Mouse (Mus musculus): ENCODE results near the gene Gpc3. TPM values are rescaled to one million over a fixed set of nuclear protein-coding genes. Genes with fewer than 3 reads are reported as not detected.

Gene Gpc3
- polyA plus RNA-seq, 1 experiment from 2014 or later: 245 TPM

- Histone ChIP-seq H3K4me3 (no peak overlapping the region), H3K9me3 (replicated peaks) (no peaks in the 10 kb centered on the region), H3K27me3 (ENCODE audit: low read depth, poor library complexity, severe bottlenecking) (peaks cover 56% of the 10 kb centered on the region), H3K27ac (replicated peaks) (no peak overlapping the region), H3K36me3 (no peaks in the 10 kb centered on the region), H3K4me1 (peaks cover 24% of the 10 kb centered on the region)
- no peak for DNase-seq (ENCODE audit: low spot score)
- 76% methylated on average over 5 of the region's 5 CpGs for WGBS
These were observed 2.4 kb upstream of the Gpc3 start for GRCm38 (mm10) chrX:52616152-52616551.

GRCm38 (mm10) chrX:52614031-52614381 lies 256 bp upstream of the Gpc3 start:
- Histone ChIP-seq H3K4me1 (peaks cover 29% of the 10 kb centered on the region), H3K36me3 (no peaks in the 10 kb centered on the region), H3K27me3 (ENCODE audit: low read depth, poor library complexity, severe bottlenecking) (peaks cover 61% of the 10 kb centered on the region), H3K4me3 (peak overlapping the region; percentile 55), H3K9me3 (replicated peaks) (no peaks in the 10 kb centered on the region), H3K27ac (replicated peaks) (peak overlapping the region; percentile 79)
- WGBS: 22% methylated on average over 23 of the region's 23 CpGs
- no peak for DNase-seq (ENCODE audit: low spot score)

GRCm38 (mm10) chrX:52612806-52613205 lies 944 bp downstream of the Gpc3 start:
- peak overlapping the region; percentile 55 for H3K4me3 ChIP-seq
- H3K27ac ChIP-seq (replicated peaks): peak overlapping the region; percentile 79; the same call in 1 of the 2 replicates
- H3K36me3 ChIP-seq: no peaks in the 10 kb centered on the region
- peaks cover 59% of the 10 kb centered on the region for H3K27me3 ChIP-seq (ENCODE audit: low read depth, poor library complexity, severe bottlenecking)
- H3K4me1 ChIP-seq: peaks cover 29% of the 10 kb centered on the region
- 13% methylated on average over 12 of the region's 12 CpGs for whole genome bisulfite sequencing
- DNase-seq (ENCODE audit: low spot score): peak; percentile 32
- no peaks in the 10 kb centered on the region for H3K9me3 ChIP-seq (replicated peaks)

GRCm38 (mm10) chrX:52611987-52612670 lies 1.6 kb downstream of the Gpc3 start:
- Histone ChIP-seq H3K27ac (replicated peaks) (no peak overlapping the region), H3K4me1 (peaks cover 29% of the 10 kb centered on the region), H3K4me3 (peak overlapping the region; percentile 55), H3K36me3 (no peaks in the 10 kb centered on the region), H3K27me3 (ENCODE audit: low read depth, poor library complexity, severe bottlenecking) (peaks cover 52% of the 10 kb centered on the region), H3K9me3 (replicated peaks) (no peaks in the 10 kb centered on the region)
- peak; percentile 50 for DNase-seq (ENCODE audit: low spot score)
- WGBS: 11% methylated on average over 28 of the region's 28 CpGs

GRCm38 (mm10) chrX:52611541-52611940 lies 2.2 kb downstream of the Gpc3 start:
- Histone ChIP-seq H3K27ac (replicated peaks) (no peak overlapping the region), H3K4me1 (peaks cover 29% of the 10 kb centered on the region), H3K36me3 (no peaks in the 10 kb centered on the region), H3K4me3 (peak overlapping the region; percentile 55), H3K27me3 (ENCODE audit: low read depth, poor library complexity, severe bottlenecking) (peaks cover 48% of the 10 kb centered on the region), H3K9me3 (replicated peaks) (no peaks in the 10 kb centered on the region)
- DNase-seq (ENCODE audit: low spot score): no peak
- 46% methylated on average over 6 of the region's 6 CpGs for WGBS

GRCm38 (mm10) chrX:52603143-52603542 lies 10.6 kb downstream of the Gpc3 start:
- Histone ChIP-seq H3K4me3 (no peak overlapping the region), H3K27ac (replicated peaks) (no peak overlapping the region)
- WGBS: 83% methylated on average over 4 of the region's 4 CpGs

GRCm38 (mm10) chrX:52599246-52599645 lies 14.5 kb downstream of the Gpc3 start:
- Histone ChIP-seq H3K36me3 (no peaks in the 10 kb centered on the region), H3K27ac (replicated peaks) (no peak overlapping the region), H3K4me3 (no peak overlapping the region), H3K27me3 (ENCODE audit: low read depth, poor library complexity, severe bottlenecking) (no peaks in the 10 kb centered on the region), H3K9me3 (replicated peaks) (no peaks in the 10 kb centered on the region), H3K4me1 (no peaks in the 10 kb centered on the region)
- no peak for DNase-seq (ENCODE audit: low spot score)
- 87% methylated on average over 1 of the region's 1 CpGs for WGBS

More at GRCm38 (mm10) chrX:52603143-52603542, 10.6 kb downstream of the Gpc3 start:
- DNase-seq (ENCODE audit: low spot score): no peak
- Histone ChIP-seq H3K27me3 (ENCODE audit: low read depth, poor library complexity, severe bottlenecking) (no peaks in the 10 kb centered on the region), H3K9me3 (replicated peaks) (no peaks in the 10 kb centered on the region), H3K4me1 (no peaks in the 10 kb centered on the region), H3K36me3 (no peaks in the 10 kb centered on the region)

GRCm38 (mm10) chrX:52587671-52588070 lies 26.1 kb downstream of the Gpc3 start:
- no peak for DNase-seq (ENCODE audit: low spot score)
- Histone ChIP-seq H3K27ac (replicated peaks) (no peak overlapping the region), H3K36me3 (no peaks in the 10 kb centered on the region), H3K9me3 (replicated peaks) (no peaks in the 10 kb centered on the region), H3K27me3 (ENCODE audit: low read depth, poor library complexity, severe bottlenecking) (no peaks in the 10 kb centered on the region), H3K4me3 (no peak overlapping the region), H3K4me1 (no peaks in the 10 kb centered on the region)

GRCm38 (mm10) chrX:52559995-52560394 lies 53.8 kb downstream of the Gpc3 start:
- Histone ChIP-seq H3K4me3 (no peak overlapping the region), H3K4me1 (peaks cover 7% of the 10 kb centered on the region), H3K27me3 (ENCODE audit: low read depth, poor library complexity, severe bottlenecking) (peaks cover 86% of the 10 kb centered on the region), H3K9me3 (replicated peaks) (no peaks in the 10 kb centered on the region), H3K27ac (replicated peaks) (no peak overlapping the region), H3K36me3 (no peaks in the 10 kb centered on the region)
- no peak for DNase-seq (ENCODE audit: low spot score)
- 73% methylated on average over 4 of the region's 4 CpGs for WGBS

- DNase-seq (ENCODE audit: low spot score): no peak
- Histone ChIP-seq H3K4me3 (no peak overlapping the region), H3K27ac (replicated peaks) (no peak overlapping the region), H3K27me3 (ENCODE audit: low read depth, poor library complexity, severe bottlenecking) (peaks cover 84% of the 10 kb centered on the region), H3K9me3 (replicated peaks) (no peaks in the 10 kb centered on the region), H3K36me3 (no peaks in the 10 kb centered on the region), H3K4me1 (no peaks in the 10 kb centered on the region)
- 82% methylated on average over 5 of the region's 5 CpGs for WGBS
These were observed 55.2 kb downstream of the Gpc3 start for GRCm38 (mm10) chrX:52558526-52558925.

- DNase-seq (ENCODE audit: low spot score): no peak
- no peaks in the 10 kb centered on the region for H3K36me3 ChIP-seq
- peaks cover 83% of the 10 kb centered on the region for H3K27me3 ChIP-seq (ENCODE audit: low read depth, poor library complexity, severe bottlenecking)
- H3K4me3 ChIP-seq: no peak overlapping the region
- H3K27ac ChIP-seq (replicated peaks): no peak overlapping the region
- H3K4me1 ChIP-seq: no peaks in the 10 kb centered on the region
- WGBS: 86% methylated on average over 6 of the region's 6 CpGs
- H3K9me3 ChIP-seq (replicated peaks): no peaks in the 10 kb centered on the region
These were observed 56.3 kb downstream of the Gpc3 start for GRCm38 (mm10) chrX:52557489-52557888.

GRCm38 (mm10) chrX:52551296-52551695 lies 62.5 kb downstream of the Gpc3 start:
- WGBS: 80% methylated on average over 1 of the region's 1 CpGs
- DNase-seq (ENCODE audit: low spot score): no peak
- H3K4me1 ChIP-seq: peaks cover 16% of the 10 kb centered on the region

GRCm38 (mm10) chrX:52544623-52545022 lies 69.1 kb downstream of the Gpc3 start:
- no peaks in the 10 kb centered on the region for H3K9me3 ChIP-seq (replicated peaks)
- H3K36me3 ChIP-seq: no peaks in the 10 kb centered on the region
- peaks cover 16% of the 10 kb centered on the region for H3K4me1 ChIP-seq
- peaks cover 56% of the 10 kb centered on the region for H3K27me3 ChIP-seq (ENCODE audit: low read depth, poor library complexity, severe bottlenecking)
- WGBS: 73% methylated on average over 3 of the region's 3 CpGs
- no peak overlapping the region for H3K4me3 ChIP-seq
- no peak overlapping the region for H3K27ac ChIP-seq (replicated peaks)
- DNase-seq (ENCODE audit: low spot score): no peak

More at GRCm38 (mm10) chrX:52551296-52551695, 62.5 kb downstream of the Gpc3 start:
- Histone ChIP-seq H3K4me3 (no peak overlapping the region), H3K9me3 (replicated peaks) (no peaks in the 10 kb centered on the region), H3K27me3 (ENCODE audit: low read depth, poor library complexity, severe bottlenecking) (peaks cover 84% of the 10 kb centered on the region), H3K27ac (replicated peaks) (no peak overlapping the region), H3K36me3 (no peaks in the 10 kb centered on the region)

All from midbrain, embryonic 10.5 days (tissue).